Mouse (Mus musculus) intestine, embryonic 14.5 days (tissue): ENCODE data around the gene Antxrl. TPM values are rescaled to one million over a fixed set of nuclear protein-coding genes. Genes with fewer than 3 reads are reported as not detected.

Experiments used
- ATAC-seq: fragments of 200-750 bp; cut with Nextera tagmentation; replicated peaks from 2 replicates; pipeline ENCODE4 v1.8.0; 2017; ENCODE audit warnings: low read depth, moderate number of reproducible peaks, moderate TSS enrichment, moderate library complexity; ENCODE audit not compliant: low FRiP score, low TSS enrichment
- DNase-seq: peaks from one replicate; pipeline ENCODE4 v3.0.0-alpha.2; 2018; ENCODE audit warnings: low spot score
- H3K27ac ChIP-seq: fragments of 300-500 bp; sonication (generic); 2 replicates; pipeline ENCODE4 v1.5.1; 2014; ENCODE audit warnings: low read depth, mild to moderate bottlenecking, control low read depth
- H3K27me3 ChIP-seq: fragments of 300-500 bp; sonication (generic); replicated peaks from 2 replicates; pipeline ENCODE4 v1.6.1; 2014; ENCODE audit warnings: low read length, control low read depth; ENCODE audit not compliant: control insufficient read depth, insufficient read depth
- H3K36me3 ChIP-seq: fragments of 300-500 bp; sonication (generic); 2 replicates; pipeline ENCODE4 v1.6.1; 2014; ENCODE audit warnings: low read length, control low read depth; ENCODE audit not compliant: control insufficient read depth, insufficient read depth
- H3K4me1 ChIP-seq: fragments of 300-500 bp; sonication (generic); replicated peaks from 2 replicates; pipeline ENCODE4 v1.6.1; 2014; ENCODE audit warnings: low read length, control low read depth, mixed read lengths; ENCODE audit not compliant: control insufficient read depth, insufficient read depth
- H3K4me2 ChIP-seq: fragments of 300-500 bp; sonication (generic); 2 replicates; pipeline ENCODE4 v1.6.1; 2014; ENCODE audit warnings: low read length
- H3K4me3 ChIP-seq: fragments of 300-500 bp; sonication (generic); 2 replicates; pipeline ENCODE4 v1.5.1; 2014; ENCODE audit warnings: low read depth, low read length, control low read depth, mixed read lengths
- H3K9ac ChIP-seq: fragments of 300-500 bp; sonication (generic); 2 replicates; pipeline ENCODE4 v1.6.1; 2014; ENCODE audit warnings: mild to moderate bottlenecking, low read length
- H3K9me3 ChIP-seq: fragments of 300-500 bp; sonication (generic); 2 replicates; pipeline ENCODE4 v1.6.1; 2016; ENCODE audit warnings: low read length, control low read depth; ENCODE audit not compliant: control insufficient read depth
- WGBS: fragments of 180-500 bp; shearing (Covaris S2); extraction: QIAGEN DNeasy Blood & Tissue Kit; methylation state at CpG from one replicate; pipeline ENCODE4 v1.1.7; 2014; 5-methylcytosine and 5-hydroxymethylcytosine counted together
- polyA plus RNA-seq: library from polyadenylated mRNA; unstranded; fragments of >200 nt; fragmentation: Nextera tagmentation; extraction: Ambion mirVana; gene quantifications from 2 replicates; pipeline ENCODE4 v1.2.1, GENCODE M21; 2014

The Antxrl gene
- polyA plus RNA-seq, 1 experiment from 2014 or later: not detected

- no peak overlapping the region for H3K4me3 ChIP-seq
- no peak overlapping the region for H3K4me2 ChIP-seq
- DNase-seq (no peak), ATAC-seq (no peak)
- no peaks in the 10 kb centered on the region for H3K27me3 ChIP-seq
- 80% methylated on average over 5 of the region's 5 CpGs for WGBS
- no peaks in the 10 kb centered on the region for H3K9me3 ChIP-seq
- H3K36me3 ChIP-seq: no peaks in the 10 kb centered on the region
- no peak overlapping the region for H3K9ac ChIP-seq
- no peaks in the 10 kb centered on the region for H3K4me1 ChIP-seq
- H3K27ac ChIP-seq: no peak overlapping the region
Observed at GRCm38 (mm10) chr14:34050101-34050779, 2.3 kb upstream of the Antxrl start.

GRCm38 (mm10) chr14:34071665-34072064 is 19.2 kb downstream of the Antxrl start:
- no peaks in the 10 kb centered on the region for H3K9me3 ChIP-seq
- no peak overlapping the region for H3K4me2 ChIP-seq
- no peak for DNase-seq
- H3K9ac ChIP-seq: no peak overlapping the region
- ATAC-seq: no peak
- no peak overlapping the region for H3K4me3 ChIP-seq
- 70% methylated on average over 6 of the region's 6 CpGs for WGBS
- no peaks in the 10 kb centered on the region for H3K36me3 ChIP-seq
- H3K27me3 ChIP-seq: no peaks in the 10 kb centered on the region
- H3K27ac ChIP-seq: no peak overlapping the region
- 0 out of 2 replicates have a peak, but pooled peaks cover 5% of the 10 kb centered on the region for H3K4me1 ChIP-seq

- H3K27ac ChIP-seq: no peak overlapping the region
- no peaks in the 10 kb centered on the region for H3K27me3 ChIP-seq
- DNase-seq: no peak
- H3K36me3 ChIP-seq: no peaks in the 10 kb centered on the region
- no peak for ATAC-seq
- WGBS: 41% methylated on average over 4 of the region's 4 CpGs
- H3K4me1 ChIP-seq: 0 out of 2 replicates have a peak, but pooled peaks cover 5% of the 10 kb centered on the region
- H3K9ac ChIP-seq: no peak overlapping the region
- no peaks in the 10 kb centered on the region for H3K9me3 ChIP-seq
- H3K4me3 ChIP-seq: no peak overlapping the region
- H3K4me2 ChIP-seq: no peak overlapping the region
Observed at GRCm38 (mm10) chr14:34075346-34075745, 22.8 kb downstream of the Antxrl start.

- ATAC-seq: no peak
- no peak overlapping the region for H3K4me3 ChIP-seq
- WGBS: 81% methylated on average over 5 of the region's 5 CpGs
- H3K27me3 ChIP-seq: no peaks in the 10 kb centered on the region
- no peak overlapping the region for H3K9ac ChIP-seq
- no peak overlapping the region for H3K4me2 ChIP-seq
- H3K4me1 ChIP-seq: 0 out of 2 replicates have a peak, but pooled peaks cover 5% of the 10 kb centered on the region
- H3K9me3 ChIP-seq: no peaks in the 10 kb centered on the region
- no peak overlapping the region for H3K27ac ChIP-seq
- no peaks in the 10 kb centered on the region for H3K36me3 ChIP-seq
- no peak for DNase-seq
Observed at GRCm38 (mm10) chr14:34077222-34077621, 24.7 kb downstream of the Antxrl start.

- H3K27me3 ChIP-seq: no peaks in the 10 kb centered on the region
- WGBS: 69% methylated on average over 4 of the region's 4 CpGs
- DNase-seq: no peak
- no peak overlapping the region for H3K4me3 ChIP-seq
- H3K4me1 ChIP-seq: 0 out of 2 replicates have a peak, but pooled peaks cover 4% of the 10 kb centered on the region
- H3K4me2 ChIP-seq: no peak overlapping the region
- H3K27ac ChIP-seq: no peak overlapping the region
- no peak for ATAC-seq
- H3K9me3 ChIP-seq: no peaks in the 10 kb centered on the region
- no peaks in the 10 kb centered on the region for H3K36me3 ChIP-seq
- no peak overlapping the region for H3K9ac ChIP-seq
Observed at GRCm38 (mm10) chr14:34078293-34078692, 25.8 kb downstream of the Antxrl start.

- no peaks in the 10 kb centered on the region for H3K27me3 ChIP-seq
- H3K4me1 ChIP-seq: no peaks in the 10 kb centered on the region
- ATAC-seq: peak; percentile 83
- H3K4me2 ChIP-seq: no peak overlapping the region
- no peak overlapping the region for H3K27ac ChIP-seq
- no peak overlapping the region for H3K4me3 ChIP-seq
- no peaks in the 10 kb centered on the region for H3K36me3 ChIP-seq
- no peak overlapping the region for H3K9ac ChIP-seq
- WGBS: 9% methylated on average over 11 of the region's 11 CpGs
- DNase-seq: peak; percentile 89
- H3K9me3 ChIP-seq: no peaks in the 10 kb centered on the region
Observed at GRCm38 (mm10) chr14:34080321-34080997, 28.0 kb downstream of the Antxrl start.

GRCm38 (mm10) chr14:34085731-34086130 is 33.2 kb downstream of the Antxrl start, which contains the start of gene Anxa8:
Gene Anxa8, plus strand, starts transcription at chr14:34085981.
- H3K4me3 ChIP-seq: no peak within 1 kb of the TSS
- DNase-seq (no peak), ATAC-seq (0 out of 2 replicates have a peak, but pooled peaks have one; percentile 55)
- no peak within 1 kb of the TSS for H3K4me2 ChIP-seq
- WGBS: 28% methylated on average over 4 of the region's 4 CpGs
- no peaks in the 10 kb centered on the region for H3K9me3 ChIP-seq
- H3K36me3 ChIP-seq: no peaks in the 10 kb centered on the region
- H3K4me1 ChIP-seq: no peaks in the 10 kb centered on the region
- H3K9ac ChIP-seq: no peak within 1 kb of the TSS
- no peaks in the 10 kb centered on the region for H3K27me3 ChIP-seq
- H3K27ac ChIP-seq: no peak within 1 kb of the TSS

GRCm38 (mm10) chr14:34086806-34087205 is 34.3 kb downstream of the Antxrl start:
- WGBS: 69% methylated on average over 4 of the region's 4 CpGs
- H3K4me1 ChIP-seq: no peaks in the 10 kb centered on the region
- H3K4me3 ChIP-seq: no peak overlapping the region

More at GRCm38 (mm10) chr14:34086806-34087205, 34.3 kb downstream of the Antxrl start:
- no peak for ATAC-seq
- DNase-seq: no peak
- Histone ChIP-seq H3K9me3 (no peaks in the 10 kb centered on the region), H3K36me3 (no peaks in the 10 kb centered on the region), H3K27me3 (no peaks in the 10 kb centered on the region), H3K4me2 (no peak overlapping the region), H3K9ac (no peak overlapping the region), H3K27ac (no peak overlapping the region)
